Mouse (Mus musculus) megakaryocyte-erythroid progenitor cell, adult 5-6 weeks (primary cell): ENCODE results near the gene Med9. TPM values are rescaled to one million over a fixed set of nuclear protein-coding genes. Genes with fewer than 3 reads are reported as not detected.

Experiments
- ATAC-seq: replicated peaks from 2 replicates; pipeline ENCODE4 v1.8.0; 2016; ENCODE audit warnings: mild to moderate bottlenecking, inconsistent platforms; ENCODE audit not compliant: severe bottlenecking, poor library complexity, low FRiP score, low TSS enrichment
- total RNA-seq, 2 experiments: library from RNA; stranded (forward) in 1 of 2; stranded (reverse) in 1 of 2; fragments of 200-1000, 215-1000 nt in 1 of 2; fragments of >200 nt in 1 of 2; fragmentation: Nextera tagmentation in 1 of 2; gene quantifications; 2 replicates each; pipeline ENCODE4 v1.2.3; 2014 to 2017

Gene Med9
- 23.6 and 25.8 TPM in 2 replicates for total RNA-seq (2014; fragmentation: Nextera tagmentation)
- total RNA-seq (2017): 32.9 and 33.8 TPM in 2 replicates

DNA sequence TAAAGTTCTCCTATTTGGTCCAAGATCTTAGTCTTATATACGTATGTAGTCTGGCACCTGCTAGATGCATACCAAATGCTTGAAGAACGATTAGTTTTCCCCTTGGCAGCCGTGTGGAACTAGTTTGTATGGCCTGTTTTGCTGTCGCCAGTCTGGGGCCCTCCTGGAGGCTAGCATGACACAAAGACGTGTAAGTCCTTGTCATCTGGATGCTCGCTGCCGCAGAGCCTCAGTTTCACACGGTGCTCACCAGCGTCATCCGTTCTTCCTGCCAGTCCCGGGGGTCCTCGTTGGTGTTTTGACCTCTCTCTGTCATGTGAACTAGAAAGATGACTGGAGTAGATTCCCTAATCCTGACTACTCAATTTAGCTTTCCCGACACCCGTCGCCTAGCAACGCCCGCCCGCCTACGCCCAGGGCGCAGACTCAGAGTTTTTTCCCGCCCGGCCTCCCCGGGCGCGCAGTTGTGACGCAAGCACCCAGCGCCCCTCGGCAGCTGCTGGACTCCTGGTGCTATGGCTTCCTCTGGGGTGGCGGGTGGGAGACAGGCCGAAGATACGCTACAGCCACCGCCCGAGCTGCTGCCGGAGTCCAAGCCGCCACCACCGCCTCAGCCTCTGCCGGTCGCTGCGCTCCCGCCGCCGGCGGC lies at the start of gene Med9:
Med9 (plus strand) TSS at position 455 of the 649 bp plus-strand sequence.
- peak; percentile 87 for ATAC-seq

DNA sequence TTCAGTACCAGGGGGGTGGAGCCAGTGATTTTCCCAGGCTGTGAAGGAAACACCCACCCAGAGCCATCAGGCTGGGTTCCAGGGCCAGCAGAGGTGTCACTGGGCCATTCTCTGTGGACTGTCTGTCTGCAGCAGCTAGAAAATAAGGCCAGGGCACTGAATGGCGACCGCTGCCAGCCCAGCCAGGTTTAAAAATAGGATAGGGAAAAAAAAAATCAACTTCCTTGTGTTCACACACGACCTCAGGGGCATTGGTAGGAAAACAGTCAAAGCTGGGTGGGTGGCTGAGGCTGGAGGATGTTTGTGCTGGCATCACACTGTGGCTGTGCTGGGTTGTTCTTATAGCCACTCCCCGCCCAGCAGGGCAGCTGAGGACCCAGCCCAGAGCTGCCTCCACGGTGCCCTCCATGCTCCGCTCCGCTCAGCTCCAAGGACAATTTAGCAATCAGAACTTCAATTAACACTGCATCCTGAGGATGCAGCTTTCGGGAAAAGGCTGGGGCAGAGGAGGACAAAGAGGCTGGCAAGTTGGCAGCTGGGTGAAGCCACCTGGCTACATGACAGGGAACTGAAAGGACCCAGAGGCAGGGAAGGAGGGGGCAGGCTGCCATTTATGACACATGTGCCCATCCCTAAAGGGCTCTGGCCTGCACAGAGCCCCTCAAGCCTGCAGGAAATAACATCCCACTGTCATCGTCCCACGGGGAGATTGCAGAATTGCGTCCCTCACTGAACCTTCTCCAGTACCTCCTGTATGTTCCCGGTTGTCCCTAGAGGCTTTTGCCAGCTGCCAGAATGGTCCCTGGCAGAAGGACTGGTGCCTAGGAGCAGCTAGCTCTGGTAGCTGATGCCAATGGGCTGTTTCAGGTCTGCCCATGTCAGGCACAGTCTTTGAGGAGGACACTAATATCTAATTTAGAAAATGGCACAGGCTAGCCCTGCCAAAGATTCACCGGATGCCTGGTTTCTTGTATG lies 48.0 kb upstream of the Med9 start:
- ATAC-seq: no peak

DNA sequence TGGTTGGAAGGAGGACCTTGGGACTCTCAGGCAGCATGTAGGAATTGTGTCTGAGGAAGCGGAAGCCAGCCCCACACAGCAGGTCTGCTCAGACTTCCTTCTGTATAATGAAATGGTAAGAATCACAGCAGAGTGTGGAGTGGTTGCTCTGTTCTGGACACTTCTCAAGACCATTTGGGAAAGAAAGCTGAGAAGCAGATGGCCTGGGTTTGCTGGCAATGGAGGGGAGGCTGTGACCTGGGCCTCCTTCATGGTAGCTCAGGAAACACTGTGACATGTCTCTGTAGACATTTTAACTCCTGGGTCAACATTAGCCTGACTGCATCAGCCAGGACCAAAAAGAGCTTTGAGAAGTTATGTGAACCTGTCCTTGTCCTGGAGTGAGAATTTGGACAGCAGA lies 47.0 kb upstream of the Med9 start:
- no peak for ATAC-seq

DNA sequence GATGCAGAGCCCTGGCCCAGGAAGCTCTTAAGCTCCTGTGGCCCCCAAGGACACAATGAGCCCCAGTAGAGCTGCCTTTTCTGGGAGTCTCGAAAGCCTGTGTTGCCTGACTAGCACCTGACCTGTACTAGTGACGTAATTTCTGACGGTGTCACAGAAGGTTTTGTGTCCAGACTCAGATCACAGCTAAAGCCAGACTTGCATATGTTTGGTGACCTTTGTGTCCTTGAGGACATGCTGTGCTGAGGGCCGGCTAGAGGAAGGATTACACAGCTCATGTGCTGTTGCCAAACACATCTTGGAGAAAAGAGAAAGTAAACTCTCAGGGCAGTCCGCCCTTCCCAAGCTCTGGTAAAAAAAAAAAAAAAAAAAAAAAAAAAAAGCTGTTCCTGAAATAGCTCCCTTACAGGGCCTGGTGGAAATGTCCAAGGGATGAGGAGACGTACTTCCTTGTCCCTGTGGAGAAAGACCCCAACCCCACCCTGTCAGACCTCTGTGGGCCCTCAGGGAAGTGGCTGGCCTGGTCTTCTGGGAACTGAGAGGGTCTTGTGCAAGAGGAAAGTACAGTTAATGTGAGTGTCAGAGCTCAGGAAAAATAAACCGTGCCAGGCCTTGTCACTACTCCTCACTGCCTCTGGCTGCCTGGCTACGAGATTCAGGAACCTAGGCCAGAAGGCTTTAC lies 45.8 kb upstream of the Med9 start:
- no peak for ATAC-seq

DNA sequence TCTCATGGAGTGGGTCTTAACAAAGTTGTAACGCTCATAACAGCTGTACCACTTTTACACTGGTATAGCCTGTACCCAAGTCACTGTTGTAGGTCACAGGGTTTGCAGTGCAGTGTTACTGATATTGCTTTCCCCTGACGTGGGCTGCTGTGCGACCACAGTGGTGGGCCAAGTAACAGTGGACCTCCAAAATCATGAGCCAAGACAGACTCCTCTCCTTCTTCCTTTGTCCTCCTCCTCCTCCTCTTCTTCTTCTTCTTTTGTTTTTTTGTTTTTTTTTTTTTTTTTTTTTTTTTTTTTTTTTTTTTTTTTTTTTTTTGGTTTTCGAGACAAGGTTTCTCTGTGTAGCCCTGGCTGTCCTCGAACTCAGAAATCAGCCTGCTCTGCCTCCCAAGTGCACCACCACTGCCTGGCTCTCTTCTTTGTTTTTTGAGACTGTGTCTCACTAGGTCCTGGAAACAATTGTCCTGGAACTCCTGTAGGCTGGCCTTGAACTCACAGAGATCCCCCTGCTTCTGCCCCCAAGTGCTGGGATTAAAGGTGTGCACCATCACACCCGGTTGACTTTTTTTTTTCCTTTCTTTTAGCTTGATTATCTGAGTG lies 41.4 kb upstream of the Med9 start:
- no peak for ATAC-seq

DNA sequence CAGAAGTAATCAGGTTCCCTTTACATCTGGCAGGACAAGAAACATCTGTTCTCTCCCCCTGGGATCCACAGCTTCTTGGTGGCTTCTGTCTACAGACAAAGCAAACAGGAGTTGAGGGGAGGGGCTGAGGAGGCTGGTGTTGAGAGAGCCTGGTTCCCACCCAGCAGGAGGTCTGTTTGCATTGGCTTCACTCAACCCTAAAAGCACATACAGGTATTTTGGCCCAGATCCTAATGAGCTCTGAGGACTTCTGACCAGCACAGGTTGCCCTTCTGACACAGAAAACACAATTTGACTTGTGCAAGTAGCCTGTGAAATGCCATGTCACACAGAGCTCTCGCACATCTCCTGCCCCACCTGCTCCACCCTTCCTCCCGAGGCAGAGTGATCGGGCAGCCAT lies 39.6 kb upstream of the Med9 start:
- ATAC-seq: no peak

DNA sequence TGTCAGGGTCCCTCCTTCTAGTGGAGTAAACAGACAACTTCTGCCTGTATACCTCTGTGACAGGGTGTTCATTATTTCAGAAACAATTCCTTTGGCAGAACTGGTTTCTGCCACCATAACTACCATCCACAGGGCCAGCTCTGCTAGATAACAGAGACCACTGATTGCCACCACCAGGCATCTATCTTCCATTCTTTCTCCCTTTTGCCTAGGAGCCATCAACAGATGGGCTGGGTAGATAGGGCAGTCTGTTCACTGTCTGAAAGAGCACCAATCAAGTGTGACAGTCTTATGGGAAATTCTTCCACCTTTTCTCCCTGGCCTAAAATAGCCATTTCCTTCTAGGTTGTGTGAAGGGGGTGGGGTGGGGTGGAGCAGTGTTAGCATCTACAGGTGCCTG lies 37.4 kb upstream of the Med9 start:
- ATAC-seq: peak; percentile 86

DNA sequence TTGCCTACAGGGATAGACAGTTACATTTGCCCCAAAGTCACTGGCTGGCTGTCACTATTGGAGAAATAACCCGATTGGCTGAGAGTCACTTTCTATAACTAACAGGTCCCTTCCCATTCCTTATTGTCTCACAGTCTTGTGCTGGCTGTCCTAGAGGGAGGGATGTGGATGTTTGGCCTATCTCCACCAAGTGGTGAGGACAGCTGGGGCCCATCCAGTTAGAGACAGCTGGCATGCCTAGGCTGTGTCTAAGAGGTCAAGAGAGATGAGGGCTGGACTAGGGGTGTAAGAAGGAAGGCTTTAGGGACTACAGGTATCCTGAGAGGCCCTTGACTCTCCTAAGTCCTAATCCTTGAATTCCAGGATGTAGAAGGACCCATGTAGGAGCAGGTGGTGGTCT lies 36.5 kb upstream of the Med9 start:
- ATAC-seq: no peak

DNA sequence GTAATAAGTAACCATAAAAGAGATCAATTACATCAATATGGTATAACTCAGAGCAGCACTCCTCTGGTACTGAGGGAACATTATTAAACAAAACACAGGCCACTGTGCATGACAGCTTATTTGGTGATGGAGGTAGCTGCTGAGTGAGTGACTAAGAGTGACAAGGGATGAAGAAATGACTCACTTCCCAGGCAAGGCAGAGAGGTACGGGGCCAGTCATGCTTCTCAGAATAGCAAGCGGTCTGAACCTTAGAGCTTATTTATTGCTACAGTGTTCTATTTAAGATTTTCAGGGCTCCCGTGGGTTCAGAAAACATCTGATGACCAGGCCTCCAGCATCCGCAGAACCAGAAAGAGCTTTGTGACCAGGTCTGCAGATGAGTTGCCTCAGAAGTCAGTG lies 34.3 kb upstream of the Med9 start:
- no peak for ATAC-seq

DNA sequence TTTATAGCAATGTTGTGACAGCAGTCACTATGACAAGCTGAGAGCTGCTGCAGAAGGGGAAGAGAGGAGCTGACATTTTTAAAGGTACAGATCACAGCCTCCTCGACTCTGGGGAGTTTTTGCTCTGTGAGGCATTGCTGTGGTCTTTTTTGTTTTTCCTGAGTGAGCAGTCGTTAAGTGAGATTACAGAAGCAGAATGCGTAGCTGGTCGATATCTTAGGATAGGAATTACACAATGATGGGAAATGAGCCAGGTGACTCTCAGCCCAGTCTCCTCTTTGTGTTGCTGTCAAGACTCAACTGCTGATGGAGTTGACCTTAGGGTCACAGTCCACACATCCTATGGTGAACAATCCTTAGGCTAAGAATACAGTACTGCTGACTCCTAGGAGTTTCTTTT lies 30.0 kb upstream of the Med9 start:
- no peak for ATAC-seq

DNA sequence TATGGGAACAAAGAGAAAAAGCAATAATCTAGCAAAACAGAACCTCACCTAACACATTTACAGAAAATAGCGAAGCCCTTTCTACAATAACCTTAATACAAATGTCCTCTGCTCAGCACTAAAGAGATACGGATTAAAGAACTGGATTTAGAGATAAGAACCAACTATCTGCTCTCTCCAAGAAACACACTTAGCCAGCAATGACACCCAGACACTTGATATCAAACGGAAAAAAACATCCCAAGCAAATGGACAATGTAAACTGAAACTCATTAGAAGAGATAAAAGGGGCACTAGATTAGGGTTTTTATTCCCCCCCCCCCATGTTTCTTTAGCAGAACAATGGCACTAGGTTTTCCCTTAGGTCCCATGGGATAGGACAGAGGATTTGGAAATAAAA lies 28.6 kb upstream of the Med9 start:
- peak; percentile 78 for ATAC-seq

DNA sequence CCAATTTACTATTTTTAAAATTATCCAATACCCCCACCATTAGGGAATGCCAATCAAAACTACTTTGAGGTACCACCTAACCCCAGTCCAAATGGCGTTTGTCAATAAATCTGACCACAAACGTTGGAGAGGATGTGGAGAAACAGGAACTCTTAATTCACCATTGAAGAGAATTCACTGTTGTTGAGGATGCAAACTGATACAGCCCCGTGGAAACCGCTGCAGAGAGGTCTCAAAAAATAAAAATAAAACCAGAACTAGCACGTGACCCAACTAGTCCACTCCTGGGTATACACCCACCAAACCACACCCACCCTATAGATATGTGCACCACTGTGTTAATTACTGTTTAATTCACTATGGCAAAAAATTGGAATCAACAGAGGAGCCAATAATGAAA lies 27.7 kb upstream of the Med9 start:
- peak; percentile 60 for ATAC-seq

DNA sequence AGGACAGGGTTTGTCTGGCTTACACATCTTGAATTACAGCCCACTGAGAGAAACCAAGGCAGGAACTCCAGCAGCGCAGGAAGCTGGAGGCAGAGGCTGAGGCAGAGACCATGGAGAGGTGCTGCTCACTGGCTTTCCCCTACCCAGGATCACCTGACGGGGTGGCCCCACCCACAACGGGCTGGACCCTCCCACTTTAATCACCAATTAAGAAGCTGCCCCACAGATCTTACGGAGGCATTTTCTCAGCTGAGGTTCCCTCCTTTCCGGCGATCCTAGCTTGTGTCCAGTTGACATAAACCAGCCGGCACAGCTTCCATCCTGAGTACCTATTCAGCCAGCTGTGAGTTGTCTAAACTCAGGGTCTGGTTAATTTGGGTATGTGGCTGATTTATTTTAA lies 26.7 kb upstream of the Med9 start:
- peak; percentile 41; the same call in 1 of the 2 replicates for ATAC-seq

DNA sequence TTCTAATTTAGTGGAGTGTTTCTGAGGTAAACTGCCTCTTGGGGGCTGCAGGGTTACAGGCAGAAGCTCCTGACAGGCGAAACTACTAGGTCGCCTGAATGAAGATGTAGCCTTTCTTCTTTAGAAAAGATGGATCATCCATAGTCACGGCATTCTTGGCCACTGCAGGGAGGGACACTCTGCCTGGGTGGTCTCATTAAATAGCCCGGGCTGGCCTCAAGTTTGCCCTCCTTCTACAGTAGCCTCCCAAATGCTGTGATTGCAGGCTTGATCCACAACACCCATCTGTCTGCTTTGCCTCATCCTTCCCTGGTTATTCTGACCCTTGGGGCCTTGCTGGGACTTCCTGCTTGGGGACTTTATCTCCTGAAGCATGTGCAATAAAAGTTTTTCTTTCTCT lies 18.0 kb upstream of the Med9 start:
- ATAC-seq: no peak

DNA sequence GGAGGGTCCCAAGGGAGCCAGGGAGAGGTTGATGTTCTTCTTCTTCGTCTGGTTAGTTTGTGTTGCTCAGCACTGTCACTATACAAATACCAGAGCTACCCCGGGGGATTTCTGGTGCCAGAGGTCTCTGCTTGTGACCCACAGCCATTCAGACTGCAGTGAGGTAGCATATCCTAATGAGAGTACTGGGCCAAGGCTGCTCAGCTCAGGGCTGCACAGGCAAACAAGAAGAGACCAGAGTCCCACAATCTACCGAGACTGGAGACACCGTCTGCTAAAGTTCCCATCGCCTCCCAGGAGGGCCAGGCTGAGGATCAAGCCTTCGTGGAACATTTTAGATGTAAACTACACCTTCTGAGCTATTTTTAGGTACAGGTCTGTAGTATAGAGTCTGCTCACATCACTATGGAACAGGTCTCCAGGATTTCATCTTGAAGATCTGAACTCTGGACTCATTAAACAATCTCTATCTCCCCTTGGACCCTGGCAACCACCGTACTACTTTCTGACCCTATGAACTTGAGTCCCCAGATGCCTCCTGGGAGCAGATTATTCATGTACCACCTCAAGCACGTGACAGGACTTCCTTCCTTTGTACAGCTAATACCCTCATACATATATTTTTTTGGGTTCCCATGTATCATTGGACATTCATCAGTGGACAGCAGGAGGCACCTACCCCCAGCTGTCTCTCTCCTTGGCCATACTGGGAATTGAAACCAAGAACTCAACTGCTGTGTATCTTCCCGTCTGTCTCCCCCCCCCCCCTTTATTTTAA lies 15.3 kb upstream of the Med9 start:
- ATAC-seq: no peak

DNA sequence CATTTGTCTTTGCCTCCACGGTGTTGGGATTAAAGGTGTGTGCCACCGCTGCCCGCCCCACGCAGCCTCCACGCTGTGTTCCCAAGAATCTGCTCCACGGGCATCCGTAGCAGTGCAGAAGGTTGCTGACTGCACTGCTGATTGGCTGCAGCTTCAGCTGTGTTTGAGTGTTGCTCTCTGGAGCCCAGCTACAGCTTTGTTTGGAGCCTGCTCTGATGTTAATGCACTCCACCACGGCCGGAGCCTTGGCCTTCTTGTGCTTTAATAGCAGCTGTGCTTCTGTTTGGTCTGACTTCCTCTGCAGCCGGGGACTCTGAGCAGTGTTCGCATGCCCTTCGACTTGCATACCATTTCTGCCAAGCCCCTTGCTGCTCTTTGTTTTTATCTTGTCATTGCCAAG lies 14.1 kb upstream of the Med9 start:
- no peak for ATAC-seq

DNA sequence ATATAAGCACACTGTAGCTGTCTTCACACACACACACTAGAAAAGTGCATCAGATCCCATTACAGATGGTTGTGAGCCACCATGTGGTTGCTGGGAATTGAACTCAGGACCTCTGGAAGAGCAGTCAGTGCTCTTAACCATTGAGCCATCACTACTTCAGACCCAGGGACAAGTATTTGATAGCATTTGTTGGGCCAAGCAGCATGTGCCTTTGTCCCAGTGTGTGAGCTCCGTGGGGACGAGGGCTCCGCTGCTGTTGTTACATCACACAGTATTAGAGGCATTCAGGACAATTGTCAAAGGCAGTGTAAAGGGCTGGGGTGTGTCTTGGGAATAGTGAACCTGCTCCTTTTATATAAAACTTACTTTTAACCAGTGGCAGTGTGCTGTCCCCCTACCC lies 11.0 kb upstream of the Med9 start:
- ATAC-seq: no peak

DNA sequence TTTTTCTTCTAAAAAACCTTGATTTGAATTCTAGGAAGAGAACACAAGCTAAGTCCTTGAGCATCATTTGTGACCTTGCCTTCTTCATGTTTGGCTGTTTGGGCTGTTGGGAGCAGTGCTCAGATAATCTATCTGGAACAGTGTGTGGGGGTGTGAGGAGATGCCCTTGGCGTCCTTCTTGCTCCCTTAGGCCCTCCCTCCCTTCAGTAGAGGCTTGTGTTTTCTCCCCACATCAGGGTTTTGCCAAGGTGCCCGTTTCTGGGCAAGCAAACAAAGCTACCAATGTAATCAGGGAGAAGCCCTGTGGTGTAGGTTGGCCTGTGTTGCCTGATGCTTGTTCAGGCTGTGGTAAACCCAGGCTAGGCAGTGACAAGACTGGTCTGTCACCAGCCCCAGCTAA lies 10.4 kb upstream of the Med9 start:
- ATAC-seq: peak; percentile 39

DNA sequence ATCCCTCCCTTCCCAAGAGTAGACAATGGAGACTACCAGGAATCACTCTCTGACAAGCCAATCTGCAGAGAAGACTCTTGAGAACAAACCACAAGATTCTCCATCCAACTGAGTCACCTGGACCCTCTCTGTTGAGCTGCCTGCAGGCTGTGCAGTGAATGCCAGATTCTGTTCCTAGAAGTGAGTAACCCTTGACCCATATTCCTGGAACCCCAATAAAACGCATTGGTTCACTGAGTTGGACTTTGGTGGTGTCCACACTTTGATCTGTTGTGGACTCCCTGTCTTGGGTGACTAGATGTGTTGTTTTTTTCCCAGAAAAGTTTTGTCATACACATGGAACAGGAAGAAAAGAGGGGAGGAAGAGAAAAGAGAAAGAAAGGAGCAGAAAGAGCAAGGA lies 8.2 kb upstream of the Med9 start:
- no peak for ATAC-seq
